Mouse (Mus musculus) layer of hippocampus, adult 2 months (tissue): ENCODE results near the gene Sprr2e. TPM values are rescaled to one million over a fixed set of nuclear protein-coding genes. Genes with fewer than 3 reads are reported as not detected.

Experiments
- DNase-seq, 2 experiments: peaks; one replicate each; pipeline ENCODE4 v3.0.0; 2022; ENCODE audit warnings: low spot score in 2 of 2
- H3K27ac ChIP-seq: fragments of 200-600 bp; 2 replicates; pipeline ENCODE4 v1.8.1; 2022
- H3K4me3 ChIP-seq: fragments of 200-600 bp; 2 replicates; pipeline ENCODE4 v1.8.1; 2022; ENCODE audit warnings: mild to moderate bottlenecking
- CTCF ChIP-seq: fragments of 200-600 bp; conservative IDR thresholded peaks from 2 replicates; pipeline ENCODE4 v1.8.1; 2022; ENCODE audit warnings: antibody characterized with exemption, mild to moderate bottlenecking, moderate library complexity
- long read RNA-seq, 2 experiments: library from polyadenylated mRNA; stranded (forward); transcript quantifications; one replicate each; pipeline ENCODE4 v2.0.0; 2021; ENCODE audit warnings: borderline mapping rate in 2 of 2
- total RNA-seq, 2 experiments: library from RNA; stranded (reverse); gene quantifications; 2 replicates each; pipeline ENCODE4 v1.2.3; 2021

Sprr2e gene
- not detected for total RNA-seq
- long read RNA-seq, experiment 1, result 0 reads
- long read RNA-seq, experiment 2, result 0 reads

GRCm38 (mm10) chr3:92351843-92352242 lies at the start of gene Sprr2e:
TSS of gene Sprr2e (plus strand) at chr3:92352143.
- no peak within 1 kb of the TSS for H3K4me3 ChIP-seq
- no peak within 1 kb of the TSS for H3K27ac ChIP-seq
- no peak for TF ChIP-seq CTCF
- no peak for DNase-seq

DNA sequence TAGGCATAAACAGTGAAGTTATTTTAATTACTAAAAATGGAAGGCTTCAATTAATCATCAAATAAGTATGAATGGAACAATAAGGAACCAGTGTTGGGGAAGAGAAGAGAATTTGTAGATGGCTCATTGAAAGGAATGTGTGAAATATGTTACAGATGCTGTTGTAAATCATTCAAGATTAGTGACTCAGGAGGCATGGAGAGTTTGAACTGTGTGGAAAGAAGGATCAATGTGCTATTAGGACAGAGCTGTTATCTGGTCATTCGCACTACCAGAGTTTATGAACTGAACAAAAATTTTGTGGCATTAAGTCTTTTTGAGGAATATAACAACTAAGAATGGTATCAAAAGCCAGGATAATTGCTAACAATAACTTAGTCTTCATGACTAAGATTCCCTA lies 44.5 kb upstream of the Sprr2e start:
- Histone ChIP-seq H3K27ac (no peak overlapping the region), H3K4me3 (no peak overlapping the region)
- no peak for DNase-seq
- TF ChIP-seq CTCF, result no peak

DNA sequence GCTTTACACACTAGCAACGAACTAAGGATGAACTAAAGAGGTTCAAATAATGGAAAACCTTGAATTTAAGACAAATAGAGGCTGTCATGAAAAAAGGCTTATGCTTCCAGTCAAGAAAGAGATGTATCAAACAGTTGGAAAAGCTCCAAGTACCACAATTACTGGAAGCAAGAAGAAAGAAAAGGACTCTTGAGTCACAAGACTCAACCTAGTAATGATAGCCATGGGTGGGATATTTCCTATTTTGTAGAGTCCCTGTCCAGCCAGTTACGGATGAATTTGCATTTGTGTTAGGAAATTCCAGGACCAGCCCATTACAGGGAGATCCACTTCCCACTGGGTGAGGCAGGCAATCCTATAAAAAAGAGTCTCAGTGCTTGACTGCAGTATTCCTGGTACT lies 35.6 kb upstream of the Sprr2e start, which contains the start of gene Sprr2b:
Sprr2b (plus strand) TSS at position 301 of the 400 bp plus-strand sequence.
- H3K27ac ChIP-seq, result no peak within 1 kb of the TSS
- DNase-seq, result no peak

GRCm38 (mm10) chr3:92317384-92317783 lies 34.6 kb upstream of the Sprr2e start:
- H3K4me3 ChIP-seq, result no peak overlapping the region
- DNase-seq, result no peak
- TF ChIP-seq CTCF, result no peak
- no peak overlapping the region for H3K27ac ChIP-seq

More for the DNA sequence above, 35.6 kb upstream of the Sprr2e start, which contains the start of gene Sprr2b:
- TF ChIP-seq CTCF, result no peak
- H3K4me3 ChIP-seq, result no peak within 1 kb of the TSS

DNA sequence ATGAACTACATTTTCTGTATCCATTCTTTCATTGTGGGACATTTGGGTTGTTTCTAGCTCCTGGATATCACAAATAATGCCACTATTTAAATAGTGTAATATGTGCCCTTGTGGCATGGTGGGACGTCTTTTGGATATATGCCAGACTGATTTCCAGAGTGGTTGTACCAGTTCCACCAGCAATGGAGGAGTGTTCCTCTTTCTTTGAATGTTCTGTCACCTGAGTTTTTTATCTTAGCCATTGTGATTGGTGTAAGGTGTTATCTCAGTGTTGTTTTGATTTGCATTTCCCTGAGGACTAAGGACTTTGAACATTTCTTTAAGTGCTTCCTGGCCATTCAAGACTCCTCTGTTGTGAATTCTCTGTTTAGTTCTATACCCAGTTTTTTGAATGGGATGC lies 15.7 kb upstream of the Sprr2e start:
- Histone ChIP-seq H3K27ac (no peak overlapping the region), H3K4me3 (no peak overlapping the region)
- DNase-seq, result no peak
- TF ChIP-seq CTCF, result no peak

- no peak within 1 kb of the TSS for H3K4me3 ChIP-seq
- DNase-seq, result no peak
- TF ChIP-seq CTCF, result no peak
Observed at GRCm38 (mm10) chr3:92338840-92339239, 13.1 kb upstream of the Sprr2e start, which contains the start of gene Sprr2d. TSS of gene Sprr2d (plus strand) at chr3:92339140.

GRCm38 (mm10) chr3:92361619-92362018 lies 9.7 kb downstream of the Sprr2e start:
- no peak for TF ChIP-seq CTCF
- no peak for DNase-seq
- Histone ChIP-seq H3K27ac (no peak overlapping the region), H3K4me3 (no peak overlapping the region)

More at GRCm38 (mm10) chr3:92338840-92339239, 13.1 kb upstream of the Sprr2e start, which contains the start of gene Sprr2d:
- H3K27ac ChIP-seq, result no peak within 1 kb of the TSS

DNA sequence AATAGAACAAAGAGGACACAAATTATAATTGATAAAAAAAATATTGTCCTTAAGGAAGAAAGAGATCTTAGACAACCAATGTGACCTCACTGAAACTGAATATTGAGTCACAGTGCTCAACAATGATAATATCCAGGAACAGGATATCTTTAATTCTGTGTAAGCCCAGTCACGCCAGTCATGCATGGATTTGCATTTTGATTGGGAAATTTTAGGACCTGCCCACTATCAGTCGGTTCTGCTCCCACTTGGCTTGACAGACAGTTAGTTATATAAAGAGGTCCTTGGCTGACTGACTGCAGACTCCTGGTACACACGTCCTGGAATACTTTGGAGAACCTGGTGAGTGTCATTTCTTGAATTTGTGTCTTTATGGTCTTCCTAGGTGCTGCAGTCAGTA lies 12.9 kb downstream of the Sprr2e start, which contains the start of gene Sprr2f:
Sprr2f (plus strand) TSS at position 301 of the 400 bp plus-strand sequence.
- H3K27ac ChIP-seq, result no peak within 1 kb of the TSS
- H3K4me3 ChIP-seq, result no peak within 1 kb of the TSS
- no peak for DNase-seq
- TF ChIP-seq CTCF, result no peak

- no peak for DNase-seq
- Histone ChIP-seq H3K4me3 (no peak overlapping the region), H3K27ac (no peak overlapping the region)
- TF ChIP-seq CTCF, result no peak
Observed at GRCm38 (mm10) chr3:92373613-92374012, 21.7 kb downstream of the Sprr2e start.

DNA sequence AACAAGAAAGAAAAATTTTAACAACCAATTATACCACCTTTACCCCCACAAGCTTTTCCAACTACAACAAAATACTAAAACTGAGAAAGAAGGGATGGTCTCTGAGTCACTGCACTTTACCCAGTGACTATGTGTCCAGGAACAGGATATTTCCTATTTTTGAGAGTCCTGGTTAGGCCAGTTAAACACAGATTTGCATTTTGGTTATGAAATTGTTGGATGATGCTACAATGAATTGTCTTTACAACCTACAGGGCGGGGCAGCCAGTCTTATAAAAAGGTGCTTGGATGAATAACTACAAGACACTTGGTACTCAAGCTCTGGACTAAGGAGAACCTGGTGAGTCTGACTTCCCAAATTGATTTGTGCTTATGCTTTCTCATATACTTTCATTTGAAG lies 33.4 kb downstream of the Sprr2e start, which contains the start of gene Sprr2h:
Sprr2h (plus strand) TSS at position 301 of the 400 bp plus-strand sequence.
- no peak within 1 kb of the TSS for H3K4me3 ChIP-seq
- no peak within 1 kb of the TSS for H3K27ac ChIP-seq
- no peak for TF ChIP-seq CTCF
- no peak for DNase-seq

- no peak for DNase-seq
- peak; percentile 70 for TF ChIP-seq CTCF
- H3K27ac ChIP-seq, result no peak overlapping the region
- no peak overlapping the region for H3K4me3 ChIP-seq
Observed at GRCm38 (mm10) chr3:92394301-92394700, 42.4 kb downstream of the Sprr2e start.

Other genes with a start within 250 kb of the Sprr2e start
- not detected for gene Prr9, start 228.2 kb upstream of the Sprr2e start, total RNA-seq
- gene Lelp1, start 209.4 kb upstream of the Sprr2e start, total RNA-seq, result not detected
- not detected for gene Sprr2a1, start 136.3 kb upstream of the Sprr2e start, total RNA-seq
- not detected for gene Sprr2a2, start 136.2 kb upstream of the Sprr2e start, total RNA-seq
- gene Sprr2a3, start 66.7 kb upstream of the Sprr2e start, total RNA-seq, result not detected
- gene Sprr2b, start 35.5 kb upstream of the Sprr2e start, total RNA-seq, result not detected
- gene Sprr2d, start 13.0 kb upstream of the Sprr2e start, total RNA-seq, result not detected
- not detected for gene Sprr2f, start 13.0 kb downstream of the Sprr2e start, total RNA-seq
- not detected for gene Sprr2h, start 33.5 kb downstream of the Sprr2e start, total RNA-seq
- gene Sprr2i, start 55.8 kb downstream of the Sprr2e start, total RNA-seq, result not detected
- gene Sprr2j-ps, start 65.9 kb downstream of the Sprr2e start, total RNA-seq, result not detected
- gene Gm9774, start 77.3 kb downstream of the Sprr2e start, total RNA-seq, result 1 to 10 TPM; 1.1 to 4.2 TPM
- gene Sprr2k, start 80.4 kb downstream of the Sprr2e start, total RNA-seq, result not detected
- not detected for gene Sprr1b, start 86.6 kb downstream of the Sprr2e start, total RNA-seq
- not detected for gene Sprr3, start 106.6 kb downstream of the Sprr2e start, total RNA-seq
- not detected for gene Sprr1a, start 133.8 kb downstream of the Sprr2e start, total RNA-seq
- gene Sprr4, start 148.3 kb downstream of the Sprr2e start, total RNA-seq, result not detected
- gene 2310046K23Rik, start 182.4 kb downstream of the Sprr2e start, total RNA-seq, result not detected
- gene Ivl, start 221.6 kb downstream of the Sprr2e start, total RNA-seq, result not detected
- gene Smcp, start 236.9 kb downstream of the Sprr2e start, total RNA-seq, result not detected